Mouse (Mus musculus) liver, adult 2 months (tissue): Measurements from ENCODE around the gene Gm37240. TPM values are rescaled to one million over a fixed set of nuclear protein-coding genes. Genes with fewer than 3 reads are reported as not detected.
A peak's percentile ranks its signal among the peaks of the same experiment; 100 is the strongest.

Experiments used
- DNase-seq: peaks from one replicate; pipeline ENCODE4 v3.0.0-alpha.2; 2011; ENCODE audit warnings: low read depth, low spot score; ENCODE audit errors: extremely low read depth
- H3K27ac ChIP-seq: fragments of 200-500 bp; replicated peaks from 2 replicates; pipeline ENCODE4 v1.5.1; 2012; ENCODE audit warnings: low read depth, mild to moderate bottlenecking, control low read depth, inconsistent platforms, low read length; ENCODE audit not compliant: insufficient read depth
- H3K27me3 ChIP-seq: fragments of 200-500 bp; 2 replicates; pipeline ENCODE4 v1.6.1; 2012; ENCODE audit warnings: mild to moderate bottlenecking, moderate library complexity, low read length, inconsistent platforms; ENCODE audit not compliant: control insufficient read depth, insufficient read depth
- H3K36me3 ChIP-seq: fragments of 200-500 bp; 2 replicates; pipeline ENCODE4 v1.6.1; 2012; ENCODE audit warnings: low read length, inconsistent platforms; ENCODE audit not compliant: control insufficient read depth, insufficient read depth
- H3K4me1 ChIP-seq: fragments of 200-500 bp; 2 replicates; pipeline ENCODE4 v1.6.1; 2011; ENCODE audit warnings: low read length; ENCODE audit not compliant: control insufficient read depth, insufficient read depth
- H3K4me3 ChIP-seq: fragments of 200-500 bp; 2 replicates; pipeline ENCODE4 v1.5.1; 2011; ENCODE audit warnings: low read depth, mild to moderate bottlenecking, control low read depth, low read length, moderate library complexity; ENCODE audit not compliant: insufficient read depth
- H3K79me2 ChIP-seq: fragments of 200-500 bp; 2 replicates; pipeline ENCODE4 v1.6.1; 2012; ENCODE audit warnings: inconsistent platforms, mild to moderate bottlenecking, low read length, moderate library complexity; ENCODE audit not compliant: control insufficient read depth, insufficient read depth
- H3K9ac ChIP-seq: fragments of 200-500 bp; 2 replicates; pipeline ENCODE4 v1.6.1; 2012; ENCODE audit warnings: low read depth, mild to moderate bottlenecking, control low read depth, inconsistent platforms, low read length
- CTCF ChIP-seq: fragments of 200-500 bp; IDR thresholded peaks from 2 replicates; pipeline ENCODE4 v1.5.1; 2011; ENCODE audit warnings: low read depth, low read length, control low read depth
- POLR2A ChIP-seq: fragments of 200-500 bp; IDR thresholded peaks from 2 replicates; pipeline ENCODE4 v1.6.1; 2011; ENCODE audit warnings: low read length, control low read depth; ENCODE audit not compliant: insufficient read depth; ENCODE audit errors: extremely low read depth
- WGBS: fragments of 180-500 bp; shearing (Covaris S2); methylation state at CpG from one replicate; pipeline ENCODE4 v1.1.7; 2018; 5-methylcytosine and 5-hydroxymethylcytosine counted together
- polyA plus RNA-seq: library from polyadenylated mRNA; depleted of rRNA; stranded (reverse); fragments of >200 nt; gene quantifications from 2 replicates; pipeline ENCODE4 v1.2.3, GENCODE M21; 2012
- total RNA-seq: library from RNA; depleted of rRNA; stranded (reverse); fragments of >200 nt; gene quantifications from 2 replicates; pipeline ENCODE4 v1.2.3, GENCODE M21; 2014

Gm37240 gene
- total and polyA plus RNA-seq, 2 experiments: 2.2 to 6.9 TPM

- TF ChIP-seq POLR2A (no peak), CTCF (no peak)
- no peak overlapping the region for H3K4me3 ChIP-seq
- 0 out of 2 replicates have a peak, but pooled peaks cover 2% of the 10 kb centered on the region for H3K36me3 ChIP-seq
- DNase-seq: no peak
- no peaks in the 10 kb centered on the region for H3K4me1 ChIP-seq
- 89% methylated on average over 7 of the region's 7 CpGs for WGBS
- H3K79me2 ChIP-seq: no peaks in the 10 kb centered on the region
- no peak overlapping the region for H3K27ac ChIP-seq
- H3K27me3 ChIP-seq: no peaks in the 10 kb centered on the region
- H3K9ac ChIP-seq: no peak overlapping the region
These were observed 173.2 kb downstream of the Gm37240 start for GRCm38 (mm10) chr3:85713936-85714709.

- no peaks in the 10 kb centered on the region for H3K4me1 ChIP-seq
- H3K9ac ChIP-seq: no peak overlapping the region
- TF ChIP-seq POLR2A (no peak), CTCF (no peak)
- no peak overlapping the region for H3K27ac ChIP-seq
- 56% methylated on average over 8 of the region's 8 CpGs for WGBS
- H3K27me3 ChIP-seq: no peaks in the 10 kb centered on the region
- DNase-seq: no peak
- 0 out of 2 replicates have a peak, but pooled peaks cover 2% of the 10 kb centered on the region for H3K36me3 ChIP-seq
- no peak overlapping the region for H3K4me3 ChIP-seq
- no peaks in the 10 kb centered on the region for H3K79me2 ChIP-seq
These were observed 176.6 kb downstream of the Gm37240 start for GRCm38 (mm10) chr3:85710695-85711094.

GRCm38 (mm10) chr3:85707421-85707820 is 179.9 kb downstream of the Gm37240 start:
- Histone ChIP-seq H3K9ac (no peak overlapping the region), H3K4me3 (no peak overlapping the region), H3K27me3 (no peaks in the 10 kb centered on the region), H3K27ac (no peak overlapping the region), H3K79me2 (no peaks in the 10 kb centered on the region), H3K36me3 (no peaks in the 10 kb centered on the region), H3K4me1 (no peaks in the 10 kb centered on the region)
- 40% methylated on average over 7 of the region's 7 CpGs for WGBS
- TF ChIP-seq CTCF (peak; percentile 72), POLR2A (no peak)
- peak; percentile 21 for DNase-seq

GRCm38 (mm10) chr3:85703141-85703882 is 184.0 kb downstream of the Gm37240 start:
- H3K79me2 ChIP-seq: no peaks in the 10 kb centered on the region
- H3K36me3 ChIP-seq: no peaks in the 10 kb centered on the region
- no peak overlapping the region for H3K27ac ChIP-seq
- 53% methylated on average over 6 of the region's 6 CpGs for WGBS
- no peak overlapping the region for H3K9ac ChIP-seq
- no peak for DNase-seq
- TF ChIP-seq POLR2A (no peak), CTCF (no peak)
- H3K27me3 ChIP-seq: no peaks in the 10 kb centered on the region
- H3K4me1 ChIP-seq: no peaks in the 10 kb centered on the region
- no peak overlapping the region for H3K4me3 ChIP-seq

- Histone ChIP-seq H3K36me3 (no peaks in the 10 kb centered on the region), H3K27me3 (no peaks in the 10 kb centered on the region), H3K27ac (no peak overlapping the region), H3K9ac (no peak overlapping the region), H3K4me1 (no peaks in the 10 kb centered on the region), H3K4me3 (no peak overlapping the region), H3K79me2 (no peaks in the 10 kb centered on the region)
- no peak for DNase-seq
- no peak for TF ChIP-seq POLR2A
- no peak for TF ChIP-seq CTCF
- 94% methylated on average over 4 of the region's 4 CpGs for WGBS
These were observed 188.8 kb downstream of the Gm37240 start for GRCm38 (mm10) chr3:85698496-85698895.
